Mouse (Mus musculus) G1E (cell line): ENCODE results near the gene Fgfr2.

Experiments
- CTCF ChIP-seq: IDR thresholded peaks from 2 replicates; pipeline ENCODE4 v1.5.1; 2012; ENCODE audit warnings: low read depth, low read length, inconsistent platforms, mixed read lengths
- TAL1 ChIP-seq: conservative IDR thresholded peaks from 2 replicates; pipeline ENCODE4 v1.6.1; 2012; ENCODE audit warnings: low read depth, low read length, inconsistent platforms, mixed read lengths

GRCm38 (mm10) chr7:132891561-132892310 is 231.4 kb downstream of the Fgfr2 start:
- TF ChIP-seq CTCF (no peak), TAL1 (no peak)
